Mouse (Mus musculus): Measurements from ENCODE around the gene Armcx1.
A peak's percentile ranks its signal among the peaks of the same experiment; 100 is the strongest.
"Not testable (repeated sequence)": the region's sequence is repeated elsewhere in the genome, so short reads cannot be mapped to it uniquely, and the experiment has no call there.

Armcx1 gene

DNA sequence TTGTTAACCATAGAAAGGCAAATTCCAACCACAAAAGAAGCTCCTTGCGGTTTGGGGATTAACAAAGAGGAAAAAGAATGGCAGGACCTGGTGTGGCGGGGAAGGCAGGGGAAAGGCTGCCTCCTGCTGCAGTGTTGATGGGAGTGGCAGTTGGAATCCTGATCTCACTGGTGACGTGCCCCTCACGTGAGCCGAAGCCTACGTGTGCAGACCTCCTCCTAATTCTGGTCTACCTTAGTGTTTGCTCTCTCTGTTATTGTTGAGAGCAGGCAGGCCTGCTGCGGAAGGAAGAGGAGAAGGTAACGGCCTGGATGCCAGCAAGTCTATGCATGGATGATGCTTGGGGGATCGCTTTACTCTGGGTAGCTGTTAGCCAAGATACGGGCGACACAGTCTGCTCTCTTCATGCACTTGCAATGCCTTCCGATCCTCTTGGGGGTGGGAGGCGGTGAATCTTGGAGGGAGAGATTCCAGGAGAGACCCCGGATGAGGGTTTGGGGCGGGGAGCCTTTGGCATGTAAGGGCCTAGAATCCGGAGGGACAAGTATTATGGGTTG is at the start of gene Armcx1:
Armcx1 (plus strand) TSS at position 212 of the 557 bp plus-strand sequence.
- DNase-seq (ENCODE audit: low read depth, low spot score) = no peak

DNA sequence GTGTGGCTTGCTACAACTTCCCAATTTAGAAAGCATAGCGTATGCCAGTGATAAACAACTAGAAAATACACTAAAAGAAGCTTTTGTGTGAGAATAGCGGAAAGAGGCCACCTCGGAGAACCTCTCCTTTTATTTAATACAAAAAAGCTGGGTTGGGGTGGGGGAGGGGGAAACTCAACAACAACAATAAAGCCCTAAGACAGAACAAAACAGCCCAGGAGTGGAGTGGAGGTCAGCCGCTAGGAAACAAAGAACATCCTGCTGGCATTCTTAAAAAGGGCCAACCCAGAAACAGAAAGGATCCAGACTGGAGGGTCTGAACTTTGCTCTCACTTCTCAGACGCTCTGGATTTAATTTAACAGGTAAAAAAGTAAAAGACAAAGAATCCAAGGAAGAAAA is 42.7 kb upstream of the Armcx1 start:
- no peak for DNase-seq (ENCODE audit: low read depth, low spot score)

DNA sequence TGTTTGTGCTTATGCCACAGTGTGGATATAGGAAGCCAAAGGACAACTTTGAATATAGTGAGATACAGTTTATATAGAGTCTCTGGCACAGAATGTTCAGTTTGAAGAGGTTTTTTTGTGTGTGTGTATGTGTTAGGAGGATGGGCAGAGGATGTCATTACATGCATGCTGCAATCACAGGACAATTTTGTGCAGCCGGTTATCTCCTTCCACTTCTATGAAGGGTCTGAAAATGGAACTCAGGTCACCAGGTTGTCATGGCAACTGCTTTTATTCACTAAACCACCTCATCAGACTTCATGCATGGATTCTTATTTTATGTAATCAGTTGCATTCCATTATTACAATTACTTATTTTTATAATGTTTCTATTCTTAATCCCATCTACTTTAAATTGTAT is 41.8 kb upstream of the Armcx1 start:
- no peak for DNase-seq (ENCODE audit: low read depth, low spot score)

- DNase-seq (ENCODE audit: low read depth, low spot score) = no peak
Observed at GRCm38 (mm10) chrX:134684936-134685335, 32.8 kb upstream of the Armcx1 start.

DNA sequence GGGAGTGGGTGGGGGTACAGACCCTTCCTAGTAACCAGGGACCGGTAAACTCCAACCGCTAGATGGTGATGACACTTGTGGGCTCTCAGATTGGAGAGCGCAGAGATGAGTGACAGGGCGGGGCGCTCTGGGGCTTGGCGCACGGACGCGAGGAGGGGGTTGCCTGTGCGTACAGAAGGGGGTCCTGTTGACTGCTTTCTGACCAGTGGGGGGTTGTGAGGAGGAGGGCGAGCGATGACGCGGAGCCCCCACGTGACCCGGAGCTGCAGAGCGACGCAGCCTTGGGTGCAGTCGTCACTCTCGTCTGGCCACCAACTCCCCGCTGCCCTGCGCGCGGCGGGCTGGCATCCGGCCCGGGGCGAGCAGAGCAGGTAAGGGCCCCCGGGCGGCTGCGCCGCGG is 31.5 kb upstream of the Armcx1 start, which contains the start of gene Armcx4:
Armcx4 (plus strand) TSS at position 253 of the 400 bp plus-strand sequence.
- DNase-seq (ENCODE audit: low read depth, low spot score) = no peak

GRCm38 (mm10) chrX:134686739-134687171 is 31.0 kb upstream of the Armcx1 start:
- no peak for DNase-seq (ENCODE audit: low read depth, low spot score)

- DNase-seq (ENCODE audit: low read depth, low spot score) = no peak
Observed at GRCm38 (mm10) chrX:134689676-134690075, 28.1 kb upstream of the Armcx1 start.

DNA sequence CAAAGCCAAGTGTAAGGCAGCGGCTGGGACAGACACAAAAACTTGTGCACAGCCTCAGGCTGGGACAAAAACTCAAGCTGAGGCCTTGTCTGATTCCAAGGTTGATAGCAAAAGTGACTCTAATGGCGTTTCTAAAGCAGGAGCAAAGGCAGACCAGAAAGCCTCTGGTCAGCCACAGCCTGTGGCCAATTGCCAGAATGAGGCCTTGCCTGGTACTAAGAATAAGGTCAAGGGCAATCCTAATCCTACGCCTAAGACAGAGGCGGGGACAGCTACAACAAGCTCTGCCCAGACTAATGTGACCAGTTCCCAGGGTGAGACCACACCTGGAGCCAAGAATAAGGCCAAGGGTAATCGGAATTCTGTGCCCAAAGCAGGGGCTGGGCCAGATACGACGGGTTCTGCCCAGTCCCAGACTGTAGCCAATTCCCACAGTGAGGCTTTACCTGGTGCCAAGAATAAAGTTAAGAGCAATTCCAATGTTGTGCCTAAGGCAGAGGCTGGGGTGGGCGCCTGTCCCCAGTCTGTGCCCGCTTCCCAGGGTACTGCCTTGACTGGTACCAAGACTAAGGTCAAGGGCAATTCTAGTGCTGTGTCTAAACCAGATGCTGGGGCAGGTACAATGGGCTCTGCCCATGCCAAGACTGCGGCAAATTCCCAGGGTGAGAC is 26.8 kb upstream of the Armcx1 start:
- no peak for DNase-seq (ENCODE audit: low read depth, low spot score)

- no peak for DNase-seq (ENCODE audit: low read depth, low spot score)
Observed at GRCm38 (mm10) chrX:134691540-134691935, 26.2 kb upstream of the Armcx1 start.

DNA sequence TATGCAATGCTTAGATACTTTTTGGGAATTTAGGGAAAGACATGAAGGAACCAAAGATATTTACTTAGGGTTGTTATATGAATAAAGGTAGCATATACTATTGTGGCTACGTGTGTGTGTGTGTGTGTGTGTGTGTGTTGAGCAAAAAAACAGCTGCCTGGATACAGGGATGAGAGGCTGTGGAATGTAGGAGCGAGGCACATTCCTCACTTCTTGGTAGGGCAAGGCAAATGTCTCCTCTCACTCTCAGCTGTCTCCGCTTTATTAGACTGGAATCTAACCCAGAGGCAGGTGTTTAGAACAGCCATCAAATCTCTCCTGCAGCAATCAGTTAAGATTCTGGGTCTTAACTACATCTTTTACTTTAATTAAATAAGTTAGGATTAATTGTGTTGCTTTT is 900 bp upstream of the Armcx1 start:
- DNase-seq (ENCODE audit: low read depth, low spot score) = no peak

GRCm38 (mm10) chrX:134718524-134718923 is 761 bp downstream of the Armcx1 start:
- DNase-seq (ENCODE audit: low read depth, low spot score) = no peak

GRCm38 (mm10) chrX:134723762-134724161 is 6.0 kb downstream of the Armcx1 start:
- DNase-seq (ENCODE audit: low read depth, low spot score) = not testable (repeated sequence)

DNA sequence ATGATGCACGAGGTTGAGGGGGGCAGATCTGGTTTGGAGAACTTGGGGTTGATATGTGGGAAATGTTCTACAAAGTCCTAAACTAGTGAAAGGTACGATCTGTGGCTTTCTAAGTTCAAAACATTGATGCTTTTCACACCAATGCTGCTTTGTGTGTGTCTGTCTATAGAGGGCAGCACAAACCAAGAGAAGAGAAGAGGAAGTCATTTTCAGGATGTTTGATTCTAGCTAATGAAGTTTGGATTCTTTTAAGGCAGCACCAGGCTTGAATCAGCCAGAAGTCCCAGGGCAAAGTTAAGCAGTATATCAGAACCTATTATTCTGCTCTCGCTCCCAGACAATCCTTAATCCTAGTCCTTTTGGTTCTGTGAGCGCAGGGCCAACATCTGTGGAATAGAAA is 12.0 kb downstream of the Armcx1 start:
- DNase-seq (ENCODE audit: low read depth, low spot score) = peak; percentile 16

DNA sequence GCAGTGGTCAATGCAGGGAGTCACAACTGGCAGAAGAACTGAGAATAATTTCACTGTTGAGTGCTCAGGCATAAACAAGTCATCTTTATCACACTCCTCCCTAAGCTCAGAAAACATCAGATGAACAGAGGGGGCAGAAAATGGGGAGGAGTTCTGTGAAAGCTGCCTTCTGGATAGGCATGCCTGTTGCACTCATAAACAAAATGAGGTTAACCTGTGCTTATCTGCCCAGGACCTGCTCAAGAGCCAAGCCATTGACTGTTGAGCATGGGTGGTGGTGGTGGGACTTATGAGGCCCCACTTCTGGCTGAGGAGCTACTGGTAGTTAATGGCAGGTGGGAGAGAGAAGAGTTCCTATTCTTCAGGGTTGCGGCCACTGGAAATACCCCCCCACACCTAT is 20.0 kb downstream of the Armcx1 start:
- DNase-seq (ENCODE audit: low read depth, low spot score) = no peak

DNA sequence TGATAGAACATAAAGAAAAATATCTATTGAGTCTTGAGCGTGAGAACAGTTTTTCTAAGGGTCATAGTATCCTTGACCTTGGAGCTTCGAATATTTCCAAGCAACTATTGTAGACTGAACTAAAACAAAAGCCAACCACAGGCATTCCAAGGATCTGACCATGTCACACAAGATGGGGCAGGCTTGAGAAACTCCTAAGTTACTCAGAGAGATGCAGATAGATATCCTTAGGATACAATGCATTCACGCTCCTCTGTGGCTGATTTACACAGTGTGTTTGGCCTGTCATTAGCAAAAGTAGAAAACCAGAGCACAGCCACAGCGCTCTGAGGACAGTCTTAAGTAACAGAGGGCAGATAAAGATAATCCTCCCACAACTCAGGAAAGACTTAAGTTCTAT is 21.4 kb downstream of the Armcx1 start:
- no peak for DNase-seq (ENCODE audit: low read depth, low spot score)

DNA sequence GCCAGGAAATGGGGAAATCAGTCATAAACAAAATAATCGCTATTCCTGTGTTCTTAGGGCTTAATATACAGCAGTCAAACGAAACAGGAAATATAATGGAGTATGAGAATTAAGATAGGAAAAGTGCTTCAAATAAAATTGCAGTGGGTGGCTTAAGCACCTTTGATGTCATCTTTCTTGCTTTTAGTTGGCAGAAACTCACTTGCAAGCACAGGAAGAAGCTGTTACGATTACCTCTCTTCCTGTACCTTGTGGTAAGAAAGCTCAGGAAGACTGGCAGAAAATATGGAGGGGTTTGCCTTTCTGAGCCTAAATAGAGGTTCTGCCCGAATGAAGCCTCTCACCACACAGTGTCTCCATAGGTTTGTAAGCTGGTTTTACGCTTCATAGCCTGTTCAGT is 24.1 kb downstream of the Armcx1 start:
- no peak for DNase-seq (ENCODE audit: low read depth, low spot score)

DNA sequence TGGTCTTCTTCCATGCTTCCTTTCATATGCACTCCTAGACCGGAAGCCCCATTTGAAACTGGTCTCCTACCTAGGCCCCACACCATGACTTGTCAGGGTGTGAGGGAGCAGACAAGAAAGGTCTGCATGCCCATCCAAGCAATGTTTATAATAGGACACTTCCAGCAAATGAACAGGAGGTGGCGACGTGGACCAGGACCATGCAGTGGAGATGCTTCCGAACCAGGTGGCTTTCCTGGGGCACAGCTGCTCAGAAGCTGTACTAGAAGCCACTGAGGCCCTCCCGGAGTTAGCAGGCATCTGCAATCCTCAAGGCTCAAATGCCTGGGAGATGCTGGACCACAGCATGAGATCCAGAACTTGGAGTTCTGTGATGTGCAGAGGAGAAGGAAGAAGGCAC is 28.7 kb downstream of the Armcx1 start:
- DNase-seq (ENCODE audit: low read depth, low spot score) = peak; percentile 53

- peak; percentile 87 for DNase-seq (ENCODE audit: low read depth, low spot score)
Observed at GRCm38 (mm10) chrX:134750764-134751592, 33.2 kb downstream of the Armcx1 start, which contains the start of gene Armcx6. Armcx6 (minus strand) TSS chrX:134751417.

DNA sequence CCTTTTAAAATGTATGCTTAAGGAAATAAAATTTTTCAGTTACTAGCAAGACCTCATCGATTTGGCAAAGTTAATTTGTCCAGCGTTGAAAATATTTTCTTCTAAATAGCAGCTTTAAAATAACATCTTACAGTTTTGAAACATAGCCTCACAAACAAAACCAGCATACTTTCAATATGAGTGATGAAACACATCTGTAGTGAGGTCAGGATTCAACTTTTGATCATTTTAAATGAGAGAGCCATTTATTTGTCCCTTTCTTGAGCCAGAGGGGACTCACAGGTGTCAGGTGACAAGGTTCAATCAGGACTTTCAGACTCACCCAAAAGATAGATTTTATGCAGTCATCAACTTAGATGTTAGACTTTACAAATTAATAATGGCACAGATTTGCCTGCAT is 34.1 kb downstream of the Armcx1 start:
- DNase-seq (ENCODE audit: low read depth, low spot score) = peak; percentile 31

DNA sequence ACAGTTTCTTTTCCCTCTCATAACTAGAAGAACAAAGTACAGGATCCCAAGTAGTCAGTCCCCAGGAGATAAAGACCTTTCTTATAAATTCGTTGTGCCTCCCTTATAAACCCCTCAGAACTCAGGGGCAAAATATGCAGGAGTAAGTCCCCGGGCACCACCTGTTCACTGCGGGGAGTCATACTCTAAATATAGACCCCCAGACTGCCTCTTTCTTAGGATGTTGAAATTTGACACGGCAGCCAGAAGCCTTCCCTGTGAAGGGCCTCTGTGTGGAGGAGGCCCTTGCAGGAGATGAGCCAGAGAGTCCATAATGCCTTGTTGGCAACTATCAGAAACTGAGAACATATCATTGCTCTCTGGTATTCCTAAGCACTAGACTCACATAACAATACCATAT is 34.8 kb downstream of the Armcx1 start:
- DNase-seq (ENCODE audit: low read depth, low spot score) = peak; percentile 22

- peak; percentile 60 for DNase-seq (ENCODE audit: low read depth, low spot score)
Observed at GRCm38 (mm10) chrX:134756434-134757292, 38.9 kb downstream of the Armcx1 start, which contains the start of gene Armcx3. Armcx3 (plus strand) TSS chrX:134756595.

Data from A20 (cell line).